Mouse (Mus musculus) neural tube, embryonic 11.5 days (tissue): ENCODE data around the gene Stam2. TPM values are rescaled to one million over a fixed set of nuclear protein-coding genes. Genes with fewer than 3 reads are reported as not detected.

Experiments used
- ATAC-seq: fragments of 200-750 bp; cut with Nextera tagmentation; 2 replicates; pipeline ENCODE4 v1.8.0; 2017; ENCODE audit warnings: moderate number of reproducible peaks, mild to moderate bottlenecking, moderate TSS enrichment, moderate library complexity; ENCODE audit not compliant: insufficient read depth, low FRiP score, low TSS enrichment
- DNase-seq: peaks from one replicate; pipeline ENCODE4 v3.0.0-alpha.2; 2015; ENCODE audit warnings: low spot score
- H3K27ac ChIP-seq: fragments of 300-500 bp; sonication (generic); 2 replicates; pipeline ENCODE4 v1.5.1; 2014; ENCODE audit warnings: low read depth, mild to moderate bottlenecking, low read length
- H3K27me3 ChIP-seq: fragments of 300-500 bp; sonication (generic); 2 replicates; pipeline ENCODE4 v1.6.1; 2014; ENCODE audit warnings: mild to moderate bottlenecking, low read length, mixed read lengths; ENCODE audit not compliant: control insufficient read depth, insufficient read depth
- H3K36me3 ChIP-seq: fragments of 300-500 bp; sonication (generic); 2 replicates; pipeline ENCODE4 v1.6.1; 2014; ENCODE audit warnings: mild to moderate bottlenecking, low read length, moderate library complexity, mixed read lengths; ENCODE audit not compliant: control insufficient read depth, insufficient read depth
- H3K4me1 ChIP-seq: fragments of 300-500 bp; sonication (generic); 2 replicates; pipeline ENCODE4 v1.6.1; 2014; ENCODE audit warnings: low read length, mixed read lengths; ENCODE audit not compliant: control insufficient read depth, insufficient read depth
- H3K4me2 ChIP-seq: fragments of 300-500 bp; sonication (generic); 2 replicates; pipeline ENCODE4 v1.6.1; 2014; ENCODE audit warnings: low read depth, mild to moderate bottlenecking, moderate library complexity
- H3K4me3 ChIP-seq: fragments of 300-500 bp; sonication (generic); 2 replicates; pipeline ENCODE4 v1.5.1; 2014; ENCODE audit warnings: low read depth, low read length
- H3K9ac ChIP-seq: fragments of 300-500 bp; sonication (generic); 2 replicates; pipeline ENCODE4 v1.6.1; 2014; ENCODE audit warnings: mild to moderate bottlenecking, low read length
- H3K9me3 ChIP-seq: fragments of 300-500 bp; sonication (generic); 2 replicates; pipeline ENCODE4 v1.6.1; 2016; ENCODE audit warnings: low read length; ENCODE audit not compliant: control insufficient read depth
- WGBS: fragments of 180-500 bp; shearing (Covaris S2); extraction: QIAGEN DNeasy Blood & Tissue Kit; methylation state at CpG from one replicate; pipeline ENCODE4 v1.1.7; 2014; 5-methylcytosine and 5-hydroxymethylcytosine counted together
- polyA plus RNA-seq: library from polyadenylated mRNA; unstranded; fragments of >200 nt; fragmentation: Nextera tagmentation; extraction: Ambion mirVana; gene quantifications from 2 replicates; pipeline ENCODE4 v1.2.1, GENCODE M21; 2014

Gene Stam2
- polyA plus RNA-seq: 45.8 and 46.1 TPM in 2 replicates

- no peaks in the 10 kb centered on the region for H3K4me1 ChIP-seq
- peak within 1 kb of the TSS; percentile 97 for H3K9ac ChIP-seq
- peak within 1 kb of the TSS; percentile 77 for H3K4me3 ChIP-seq
- 9% methylated on average over 54 of the region's 54 CpGs for WGBS
- DNase-seq: peak; percentile 92
- peak; percentile 93 for ATAC-seq
- peak within 1 kb of the TSS; percentile 92 for H3K27ac ChIP-seq
- H3K4me2 ChIP-seq: peak within 1 kb of the TSS; percentile 61
- H3K36me3 ChIP-seq: no peaks in the 10 kb centered on the region
- no peaks in the 10 kb centered on the region for H3K27me3 ChIP-seq
- H3K9me3 ChIP-seq: no peaks in the 10 kb centered on the region
Measured at GRCm38 (mm10) chr2:52742256-52743158, at the start of gene Stam2. Gene Stam2 (minus strand): TSS chr2:52742281.

- no peak for ATAC-seq
- H3K9ac ChIP-seq: no peak overlapping the region
- WGBS: 62% methylated on average over 3 of the region's 3 CpGs
Measured at GRCm38 (mm10) chr2:52785106-52785721, 43.1 kb upstream of the Stam2 start.

GRCm38 (mm10) chr2:52779987-52780386 is 37.9 kb upstream of the Stam2 start:
- Histone ChIP-seq H3K27me3 (no peaks in the 10 kb centered on the region), H3K36me3 (no peaks in the 10 kb centered on the region), H3K4me2 (no peak overlapping the region), H3K4me1 (no peaks in the 10 kb centered on the region), H3K4me3 (no peak overlapping the region), H3K9me3 (no peaks in the 10 kb centered on the region), H3K9ac (no peak overlapping the region), H3K27ac (no peak overlapping the region)
- 94% methylated on average over 10 of the region's 10 CpGs for WGBS
- DNase-seq (no peak), ATAC-seq (no peak)

More at GRCm38 (mm10) chr2:52785106-52785721, 43.1 kb upstream of the Stam2 start:
- Histone ChIP-seq H3K4me1 (no peaks in the 10 kb centered on the region), H3K9me3 (no peaks in the 10 kb centered on the region), H3K36me3 (no peaks in the 10 kb centered on the region), H3K27me3 (no peaks in the 10 kb centered on the region), H3K4me3 (no peak overlapping the region), H3K4me2 (no peak overlapping the region), H3K27ac (no peak overlapping the region)
- no peak for DNase-seq

- DNase-seq (no peak), ATAC-seq (no peak)
- 92% methylated on average over 9 of the region's 9 CpGs for WGBS
- no peaks in the 10 kb centered on the region for H3K27me3 ChIP-seq
- H3K4me3 ChIP-seq: no peak overlapping the region
- H3K4me1 ChIP-seq: no peaks in the 10 kb centered on the region
- H3K36me3 ChIP-seq: no peaks in the 10 kb centered on the region
- H3K4me2 ChIP-seq: no peak overlapping the region
- no peak overlapping the region for H3K9ac ChIP-seq
- no peak overlapping the region for H3K27ac ChIP-seq
- H3K9me3 ChIP-seq: no peaks in the 10 kb centered on the region
Measured at GRCm38 (mm10) chr2:52779381-52779780, 37.3 kb upstream of the Stam2 start.

- Histone ChIP-seq H3K4me3 (no peak overlapping the region), H3K4me2 (no peak overlapping the region), H3K9me3 (no peaks in the 10 kb centered on the region), H3K27me3 (no peaks in the 10 kb centered on the region), H3K9ac (no peak overlapping the region), H3K27ac (no peak overlapping the region), H3K36me3 (no peaks in the 10 kb centered on the region), H3K4me1 (no peaks in the 10 kb centered on the region)
- no peak for ATAC-seq
- WGBS: 67% methylated on average over 2 of the region's 2 CpGs
- no peak for DNase-seq
Measured at GRCm38 (mm10) chr2:52777839-52778238, 35.8 kb upstream of the Stam2 start.

GRCm38 (mm10) chr2:52774373-52774772 is 32.3 kb upstream of the Stam2 start:
- ATAC-seq (peak; percentile 71; the same call in 1 of the 2 replicates), DNase-seq (no peak)
- Histone ChIP-seq H3K27ac (no peak overlapping the region), H3K36me3 (no peaks in the 10 kb centered on the region), H3K4me3 (no peak overlapping the region), H3K27me3 (no peaks in the 10 kb centered on the region), H3K9ac (no peak overlapping the region), H3K4me2 (no peak overlapping the region), H3K4me1 (no peaks in the 10 kb centered on the region), H3K9me3 (no peaks in the 10 kb centered on the region)
- 62% methylated on average over 1 of the region's 1 CpGs for WGBS

- H3K27me3 ChIP-seq: no peaks in the 10 kb centered on the region
- DNase-seq (no peak), ATAC-seq (0 out of 2 replicates have a peak, but pooled peaks have one; percentile 38)
- no peaks in the 10 kb centered on the region for H3K4me1 ChIP-seq
- 66% methylated on average over 4 of the region's 5 CpGs for WGBS
- no peak overlapping the region for H3K4me3 ChIP-seq
- no peaks in the 10 kb centered on the region for H3K36me3 ChIP-seq
- H3K4me2 ChIP-seq: no peak overlapping the region
- no peak overlapping the region for H3K27ac ChIP-seq
- H3K9me3 ChIP-seq: no peaks in the 10 kb centered on the region
- H3K9ac ChIP-seq: no peak overlapping the region
Measured at GRCm38 (mm10) chr2:52772774-52773393, 30.8 kb upstream of the Stam2 start.

- Histone ChIP-seq H3K4me2 (no peak overlapping the region), H3K9me3 (no peaks in the 10 kb centered on the region), H3K27me3 (no peaks in the 10 kb centered on the region), H3K27ac (no peak overlapping the region), H3K9ac (no peak overlapping the region), H3K4me3 (no peak overlapping the region), H3K4me1 (no peaks in the 10 kb centered on the region), H3K36me3 (no peaks in the 10 kb centered on the region)
- ATAC-seq: no peak
- no peak for DNase-seq
- 94% methylated on average over 6 of the region's 6 CpGs for WGBS
Measured at GRCm38 (mm10) chr2:52765130-52765529, 23.0 kb upstream of the Stam2 start.
